Mouse (Mus musculus) macrophage (primary cell): ENCODE measurements at regions not wholly inside any gene's neighbourhood (a gene's known extent, or its start where the extent isn't known, plus 50 kb on each side); places are given as distances from the start of the nearest gene placed in this dataset.

Source experiments
- H3K27ac ChIP-seq: fragments of 350-480 bp; formaldehyde crosslinking; 2 replicates; pipeline ENCODE4 v1.9.0; 2021
- H3K36me3 ChIP-seq: fragments of 350-480 bp; formaldehyde crosslinking; 2 replicates; pipeline ENCODE4 v1.9.0; 2021; ENCODE audit errors: inconsistent target
- H3K4me3 ChIP-seq: fragments of 350-480 bp; formaldehyde crosslinking; 2 replicates; pipeline ENCODE4 v1.9.0; 2021; ENCODE audit errors: inconsistent target
- H3K79me2 ChIP-seq: fragments of 350-480 bp; formaldehyde crosslinking; 2 replicates; pipeline ENCODE4 v1.9.0; 2021; ENCODE audit errors: inconsistent target
- WGBS: methylation state at CpG from one replicate; pipeline ENCODE4 v1.1.7; 2026; ENCODE audit warnings: inconsistent platforms; ENCODE audit not compliant: missing documents; 5-methylcytosine and 5-hydroxymethylcytosine counted together

DNA sequence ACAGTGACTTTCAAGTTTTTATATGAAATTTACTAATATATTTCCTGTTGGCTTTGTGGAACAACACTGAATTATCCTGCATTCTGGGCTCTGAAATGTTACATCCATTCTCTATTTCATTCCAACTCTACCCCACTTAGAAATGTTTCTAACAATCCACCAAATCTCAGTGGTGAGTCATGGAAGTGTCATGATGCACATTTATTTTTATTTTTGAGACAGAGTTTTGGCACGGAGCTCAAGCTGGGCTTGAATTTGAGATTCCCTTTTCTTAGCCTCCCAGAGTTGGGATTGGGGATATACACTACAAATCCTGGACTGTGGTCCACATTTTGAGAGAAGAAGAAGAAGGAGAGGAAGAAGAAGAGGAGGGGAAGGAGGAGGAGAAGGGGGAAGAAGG, 223.5 kb upstream of the Fam92a start:
- no peak overlapping the region for H3K4me3 ChIP-seq

GRCm38 (mm10) chr4:12376797-12377570, 205.2 kb upstream of the Fam92a start:
- no peak overlapping the region for H3K27ac ChIP-seq
- H3K79me2 ChIP-seq = no peaks in the 10 kb centered on the region
- 86% methylated on average over 5 of the region's 5 CpGs for WGBS
- H3K36me3 ChIP-seq = no peaks in the 10 kb centered on the region
- H3K4me3 ChIP-seq = no peak overlapping the region

More for the DNA sequence above, 223.5 kb upstream of the Fam92a start:
- no peak overlapping the region for H3K27ac ChIP-seq
- no peaks in the 10 kb centered on the region for H3K36me3 ChIP-seq
- no peaks in the 10 kb centered on the region for H3K79me2 ChIP-seq
- 88% methylated on average over 1 of the region's 1 CpGs for WGBS

GRCm38 (mm10) chr4:12369551-12369950, 197.7 kb upstream of the Fam92a start:
- Histone ChIP-seq H3K79me2 (no peaks in the 10 kb centered on the region), H3K27ac (no peak overlapping the region), H3K4me3 (no peak overlapping the region), H3K36me3 (no peaks in the 10 kb centered on the region)
- 78% methylated on average over 2 of the region's 2 CpGs for WGBS

DNA sequence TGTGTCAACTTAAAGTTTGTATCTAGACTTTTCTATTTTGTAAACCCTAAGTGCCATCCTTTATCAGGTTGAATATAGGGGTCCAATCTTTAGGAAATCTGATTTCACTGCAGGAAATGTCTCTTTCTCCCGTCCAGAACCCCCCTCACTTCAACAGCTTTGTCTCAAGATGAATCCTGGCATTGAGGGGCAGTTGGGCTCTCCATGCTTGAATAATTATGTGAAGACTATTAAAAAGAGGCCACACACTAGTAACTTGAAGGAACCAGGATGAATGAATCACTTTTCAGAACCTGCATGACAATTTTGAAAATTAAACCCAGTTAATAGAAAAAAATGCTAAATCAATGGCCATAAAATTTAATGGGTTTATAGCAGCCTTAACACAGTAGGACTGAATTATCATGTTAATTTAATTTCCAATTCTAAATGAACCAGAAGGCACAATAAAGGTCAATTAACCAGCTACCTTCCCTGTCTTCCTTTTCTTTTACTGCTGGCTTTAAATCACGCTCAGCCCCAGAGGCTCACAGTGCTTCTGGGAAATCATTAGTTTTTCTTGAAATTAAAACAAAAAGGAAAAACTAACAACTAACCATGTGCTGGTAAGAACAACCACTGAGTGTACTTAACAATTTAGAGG, 185.3 kb upstream of the Fam92a start:
- H3K79me2 ChIP-seq = no peaks in the 10 kb centered on the region
- no peak overlapping the region for H3K27ac ChIP-seq
- 95% methylated on average over 2 of the region's 2 CpGs for WGBS
- no peak overlapping the region for H3K4me3 ChIP-seq
- H3K36me3 ChIP-seq = no peaks in the 10 kb centered on the region

DNA sequence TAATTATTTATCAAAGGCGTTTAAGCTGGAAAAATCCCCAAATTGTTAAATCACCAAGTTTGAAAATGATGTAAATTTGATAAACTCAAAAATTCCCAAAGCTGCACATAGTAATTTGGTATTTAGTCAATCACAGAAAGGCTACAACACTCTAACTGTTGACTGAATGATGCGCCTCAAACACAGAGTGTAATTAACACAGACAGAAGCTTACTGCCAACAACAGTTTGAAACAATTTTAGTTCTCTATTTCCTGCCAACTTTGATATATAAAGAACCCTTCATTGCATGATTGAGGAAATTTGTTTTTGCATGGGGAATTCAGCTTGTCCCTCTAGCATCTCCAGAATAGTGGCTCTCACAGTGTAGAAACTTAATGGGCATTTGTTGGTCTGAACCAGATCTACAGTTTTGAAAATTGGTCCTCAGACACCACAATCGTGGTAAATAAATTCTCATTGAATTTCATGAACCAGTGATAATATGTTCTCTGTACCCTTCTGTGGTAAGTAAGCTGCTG, 181.6 kb upstream of the Fam92a start:
- WGBS = 92% methylated on average over 3 of the region's 3 CpGs
- H3K4me3 ChIP-seq = no peak overlapping the region
- no peaks in the 10 kb centered on the region for H3K36me3 ChIP-seq
- no peak overlapping the region for H3K27ac ChIP-seq
- no peaks in the 10 kb centered on the region for H3K79me2 ChIP-seq

DNA sequence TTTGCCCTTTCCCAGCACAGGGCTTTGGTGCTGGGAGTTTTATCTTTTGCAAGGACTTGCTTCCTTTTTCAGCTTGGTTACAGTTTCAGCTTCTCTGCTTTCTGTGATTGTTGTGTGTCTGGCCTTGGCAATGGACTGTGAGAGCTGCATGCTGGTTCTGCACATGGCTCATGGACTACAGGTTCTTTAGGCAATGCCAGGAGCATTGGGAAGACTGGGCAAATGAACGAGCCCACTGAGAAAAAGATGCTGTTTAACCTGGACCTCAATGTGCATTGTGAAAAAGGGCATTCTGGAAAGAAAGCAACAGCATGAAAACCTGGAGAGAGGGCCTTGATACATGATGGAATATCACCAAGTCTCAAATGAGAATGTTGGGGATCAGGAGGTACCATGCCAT, 167.4 kb upstream of the Fam92a start:
- Histone ChIP-seq H3K4me3 (no peak overlapping the region), H3K79me2 (no peaks in the 10 kb centered on the region), H3K27ac (no peak overlapping the region), H3K36me3 (no peaks in the 10 kb centered on the region)
- 68% methylated on average over 1 of the region's 1 CpGs for WGBS

- no peak overlapping the region for H3K27ac ChIP-seq
- no peak overlapping the region for H3K4me3 ChIP-seq
- H3K79me2 ChIP-seq = no peaks in the 10 kb centered on the region
- 81% methylated on average over 7 of the region's 7 CpGs for WGBS
- H3K36me3 ChIP-seq = no peaks in the 10 kb centered on the region
Measured at GRCm38 (mm10) chr4:12334832-12335587, 163.2 kb upstream of the Fam92a start.

- no peaks in the 10 kb centered on the region for H3K79me2 ChIP-seq
- no peak overlapping the region for H3K27ac ChIP-seq
- H3K36me3 ChIP-seq = no peaks in the 10 kb centered on the region
- H3K4me3 ChIP-seq = no peak overlapping the region
- WGBS = 77% methylated on average over 9 of the region's 9 CpGs
Measured at GRCm38 (mm10) chr4:12334429-12334828, 162.6 kb upstream of the Fam92a start.

- H3K79me2 ChIP-seq = no peaks in the 10 kb centered on the region
- no peak overlapping the region for H3K4me3 ChIP-seq
- H3K36me3 ChIP-seq = no peaks in the 10 kb centered on the region
- no peak overlapping the region for H3K27ac ChIP-seq
- 86% methylated on average over 1 of the region's 1 CpGs for WGBS
Measured at GRCm38 (mm10) chr4:12316024-12316423, 144.2 kb upstream of the Fam92a start.

- Histone ChIP-seq H3K27ac (no peak overlapping the region), H3K36me3 (no peaks in the 10 kb centered on the region), H3K4me3 (no peak overlapping the region), H3K79me2 (no peaks in the 10 kb centered on the region)
- 95% methylated on average over 5 of the region's 5 CpGs for WGBS
Measured at GRCm38 (mm10) chr4:12308332-12308731, 136.5 kb upstream of the Fam92a start.

DNA sequence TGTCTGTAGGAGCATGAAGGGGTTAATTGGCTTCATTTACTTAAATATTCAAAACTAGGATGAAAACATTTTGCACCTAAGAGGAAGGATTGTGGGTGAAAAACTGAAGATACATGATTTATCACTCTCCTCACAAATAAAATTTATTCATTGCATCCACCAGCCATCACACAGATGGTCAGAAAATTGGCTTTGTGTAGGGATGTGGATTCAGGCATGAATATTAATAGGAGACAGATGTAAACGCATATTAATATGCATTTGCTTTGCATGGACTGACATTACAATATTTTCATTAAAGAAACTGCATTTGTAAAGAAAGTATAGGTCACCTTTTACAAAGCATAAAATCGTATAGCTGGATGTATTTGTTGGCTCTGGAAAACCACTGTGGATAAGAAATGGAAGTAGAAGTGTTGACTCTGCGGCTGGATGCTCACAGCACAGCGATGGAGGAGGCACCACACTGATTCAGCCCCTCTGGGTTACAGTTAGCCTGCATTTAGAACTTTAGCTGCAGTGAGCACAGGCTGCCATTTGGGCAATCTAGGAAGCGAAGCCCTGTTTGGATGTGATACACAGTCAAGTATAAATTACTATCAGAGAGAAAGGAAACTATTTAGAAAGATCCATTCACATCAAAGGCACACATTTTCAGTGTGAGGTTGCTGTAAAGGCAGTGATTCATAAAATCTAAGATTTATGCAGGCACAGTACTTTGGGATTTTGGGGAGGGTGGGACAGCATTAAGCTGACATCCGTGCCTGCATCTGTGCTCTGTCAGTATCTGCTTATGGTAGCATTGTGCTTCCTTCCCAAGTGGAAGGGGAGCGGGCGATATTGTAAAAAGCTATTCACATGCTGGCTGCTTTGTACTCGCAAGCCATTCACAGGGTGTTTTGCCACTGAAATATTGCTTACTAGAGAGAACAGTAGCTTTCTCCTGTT, 135.1 kb upstream of the Fam92a start:
- 89% methylated on average over 9 of the region's 9 CpGs for WGBS
- no peak overlapping the region for H3K4me3 ChIP-seq
- no peaks in the 10 kb centered on the region for H3K79me2 ChIP-seq
- H3K27ac ChIP-seq = no peak overlapping the region
- no peaks in the 10 kb centered on the region for H3K36me3 ChIP-seq

GRCm38 (mm10) chr4:12287079-12287686, 115.4 kb upstream of the Fam92a start:
- Histone ChIP-seq H3K36me3 (no peaks in the 10 kb centered on the region), H3K4me3 (no peak overlapping the region), H3K79me2 (no peaks in the 10 kb centered on the region), H3K27ac (no peak overlapping the region)
- WGBS = 82% methylated on average over 4 of the region's 4 CpGs

- Histone ChIP-seq H3K4me3 (no peak overlapping the region), H3K36me3 (no peaks in the 10 kb centered on the region), H3K79me2 (no peaks in the 10 kb centered on the region), H3K27ac (no peak overlapping the region)
- 82% methylated on average over 1 of the region's 1 CpGs for WGBS
Measured at GRCm38 (mm10) chr4:12286391-12286790, 114.6 kb upstream of the Fam92a start.

DNA sequence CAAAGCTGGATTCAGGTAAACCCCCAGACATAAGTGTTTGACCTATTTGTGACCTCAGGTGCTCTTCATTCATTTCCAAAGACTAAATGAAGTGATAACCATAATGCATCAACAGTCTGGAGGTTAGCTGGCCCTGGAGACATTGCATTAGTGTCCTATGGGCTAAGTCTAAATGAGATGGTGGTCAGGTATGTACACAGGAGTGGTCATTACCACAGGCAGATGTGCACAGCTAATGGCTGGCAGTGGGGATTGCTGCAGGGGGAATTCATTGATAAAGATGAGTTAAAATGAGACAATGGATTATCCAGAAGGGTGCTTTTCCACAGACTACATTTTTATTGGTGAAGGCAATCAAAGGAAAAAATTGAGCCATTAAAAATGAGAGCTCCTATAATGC, 114.2 kb upstream of the Fam92a start:
- H3K36me3 ChIP-seq = no peaks in the 10 kb centered on the region
- H3K79me2 ChIP-seq = no peaks in the 10 kb centered on the region
- no peak overlapping the region for H3K27ac ChIP-seq
- H3K4me3 ChIP-seq = no peak overlapping the region
